Mouse (Mus musculus) cerebellum, adult 2 months (tissue): Measurements from ENCODE around the gene Chia1. TPM values are rescaled to one million over a fixed set of nuclear protein-coding genes. Genes with fewer than 3 reads are reported as not detected.
"Not testable (repeated sequence)": the region's sequence is repeated elsewhere in the genome, so short reads cannot be mapped to it uniquely, and the experiment has no call there.

Source experiments
- DNase-seq, 2 experiments: peaks; one replicate each; pipeline ENCODE4 v3.0.0; 2021
- H3K27ac ChIP-seq: fragments of 200-500 bp; 2 replicates; pipeline ENCODE4 v1.5.1; 2012; ENCODE audit warnings: low read length, control low read depth, inconsistent platforms; ENCODE audit not compliant: insufficient read depth
- H3K27me3 ChIP-seq: fragments of 200-500 bp; 2 replicates; pipeline ENCODE4 v1.6.1; 2012; ENCODE audit warnings: inconsistent platforms, mild to moderate bottlenecking, low read length, moderate library complexity; ENCODE audit not compliant: control insufficient read depth, insufficient read depth
- H3K4me1 ChIP-seq: fragments of 200-500 bp; 2 replicates; pipeline ENCODE4 v1.6.1; 2011; ENCODE audit warnings: low read length; ENCODE audit not compliant: control insufficient read depth, insufficient read depth
- H3K4me3 ChIP-seq: fragments of 200-500 bp; replicated peaks from 2 replicates; pipeline ENCODE3; 2011; ENCODE audit warnings: mild to moderate bottlenecking, low read depth, low read length, control low read depth; ENCODE audit not compliant: insufficient read depth
- CTCF ChIP-seq: fragments of 200-500 bp; IDR thresholded peaks from 2 replicates; pipeline ENCODE4 v1.5.1; 2011; ENCODE audit warnings: low read depth, mild to moderate bottlenecking, control low read depth, low read length, moderate library complexity, borderline replicate concordance; ENCODE audit not compliant: insufficient read depth
- POLR2A ChIP-seq: fragments of 200-500 bp; IDR thresholded peaks from 2 replicates; pipeline ENCODE4 v1.6.1; 2011; ENCODE audit warnings: low read length, control low read depth, borderline replicate concordance; ENCODE audit not compliant: insufficient read depth
- WGBS: fragments of 180-500 bp; shearing (Covaris S2); methylation state at CpG from one replicate; pipeline ENCODE4 v1.1.7; 2018; 5-methylcytosine and 5-hydroxymethylcytosine counted together
- polyA plus RNA-seq: library from polyadenylated mRNA; depleted of rRNA; stranded (reverse); fragments of >200 nt; gene quantifications from 2 replicates; pipeline ENCODE4 v1.2.3, GENCODE M21; 2012; rRNA removed

The Chia1 gene
- 0.65 and 1.0 TPM in 2 replicates for polyA plus RNA-seq

- no peak for TF ChIP-seq POLR2A
- H3K4me3 ChIP-seq: no peak within 1 kb of the TSS
These were observed at the start of gene Chia1 for GRCm38 (mm10) chr3:106112929-106113328. TSS of gene Chia1 (plus strand) at chr3:106113229.

GRCm38 (mm10) chr3:106067707-106068106 lies 45.3 kb upstream of the Chia1 start:
- 41% methylated on average over 5 of the region's 5 CpGs for WGBS
- not testable (repeated sequence) for H3K27ac ChIP-seq, H3K27me3 ChIP-seq, DNase-seq, H3K4me3 ChIP-seq, H3K4me1 ChIP-seq

More at GRCm38 (mm10) chr3:106112929-106113328, at the start of gene Chia1:
- no peak within 1 kb of the TSS for H3K27ac ChIP-seq
- 78% methylated on average over 3 of the region's 3 CpGs for WGBS
- no peaks in the 10 kb centered on the region; the same call in 1 of the 2 replicates for H3K4me1 ChIP-seq
- H3K27me3 ChIP-seq: no peaks in the 10 kb centered on the region
- DNase-seq: no peak

GRCm38 (mm10) chr3:106070994-106071393 lies 42.0 kb upstream of the Chia1 start:
- DNase-seq: no peak
- WGBS: 91% methylated on average over 2 of the region's 2 CpGs
- H3K4me3 ChIP-seq: no peak overlapping the region
- TF ChIP-seq POLR2A: no peak
- TF ChIP-seq CTCF: no peak
- H3K27me3 ChIP-seq: no peaks in the 10 kb centered on the region
- no peak overlapping the region for H3K27ac ChIP-seq
- no peaks in the 10 kb centered on the region for H3K4me1 ChIP-seq

- TF ChIP-seq POLR2A (no peak), CTCF (no peak)
- Histone ChIP-seq H3K4me1 (no peaks in the 10 kb centered on the region), H3K4me3 (no peak overlapping the region), H3K27me3 (no peaks in the 10 kb centered on the region), H3K27ac (no peak overlapping the region)
- WGBS: 53% methylated on average over 1 of the region's 1 CpGs
- no peak for DNase-seq
These were observed 38.2 kb upstream of the Chia1 start for GRCm38 (mm10) chr3:106074824-106075223.

- Histone ChIP-seq H3K27ac (no peak overlapping the region), H3K27me3 (no peaks in the 10 kb centered on the region), H3K4me1 (peaks cover 6% of the 10 kb centered on the region; the same call in 1 of the 2 replicates), H3K4me3 (no peak overlapping the region)
- TF ChIP-seq POLR2A (no peak), CTCF (no peak)
- DNase-seq: no peak
These were observed 14.0 kb downstream of the Chia1 start for GRCm38 (mm10) chr3:106126999-106127398.

GRCm38 (mm10) chr3:106128807-106129493 lies 15.9 kb downstream of the Chia1 start:
- Histone ChIP-seq H3K27me3 (no peaks in the 10 kb centered on the region), H3K4me1 (peaks cover 9% of the 10 kb centered on the region; the same call in 1 of the 2 replicates), H3K4me3 (no peak overlapping the region), H3K27ac (no peak overlapping the region)
- no peak for DNase-seq
- TF ChIP-seq POLR2A (no peak), CTCF (no peak)
- 84% methylated on average over 4 of the region's 4 CpGs for WGBS

- WGBS: 7% methylated on average over 5 of the region's 5 CpGs
- TF ChIP-seq CTCF (no peak), POLR2A (peak; percentile 22; the same call in 1 of the 2 replicates)
- Histone ChIP-seq H3K27me3 (no peaks in the 10 kb centered on the region), H3K27ac (no peak overlapping the region), H3K4me1 (peaks cover 9% of the 10 kb centered on the region; the same call in 1 of the 2 replicates), H3K4me3 (no peak overlapping the region)
- DNase-seq: peak; percentile 95 to 98
These were observed 18.7 kb downstream of the Chia1 start for GRCm38 (mm10) chr3:106131690-106132089.

GRCm38 (mm10) chr3:106144081-106144480 lies 31.1 kb downstream of the Chia1 start:
- Histone ChIP-seq H3K27ac (no peak overlapping the region), H3K4me3 (no peak overlapping the region), H3K4me1 (no peaks in the 10 kb centered on the region), H3K27me3 (no peaks in the 10 kb centered on the region)
- WGBS: 74% methylated on average over 10 of the region's 10 CpGs
- TF ChIP-seq POLR2A (no peak), CTCF (no peak)
- no peak for DNase-seq

GRCm38 (mm10) chr3:106154413-106154812 lies 41.4 kb downstream of the Chia1 start:
- Histone ChIP-seq H3K4me3 (no peak overlapping the region), H3K4me1 (no peaks in the 10 kb centered on the region), H3K27me3 (no peaks in the 10 kb centered on the region), H3K27ac (no peak overlapping the region)
- TF ChIP-seq CTCF (no peak), POLR2A (no peak)
- no peak for DNase-seq
- 89% methylated on average over 2 of the region's 2 CpGs for WGBS
